Mouse (Mus musculus): Measurements from ENCODE around the gene Zbtb20.

DNA sequence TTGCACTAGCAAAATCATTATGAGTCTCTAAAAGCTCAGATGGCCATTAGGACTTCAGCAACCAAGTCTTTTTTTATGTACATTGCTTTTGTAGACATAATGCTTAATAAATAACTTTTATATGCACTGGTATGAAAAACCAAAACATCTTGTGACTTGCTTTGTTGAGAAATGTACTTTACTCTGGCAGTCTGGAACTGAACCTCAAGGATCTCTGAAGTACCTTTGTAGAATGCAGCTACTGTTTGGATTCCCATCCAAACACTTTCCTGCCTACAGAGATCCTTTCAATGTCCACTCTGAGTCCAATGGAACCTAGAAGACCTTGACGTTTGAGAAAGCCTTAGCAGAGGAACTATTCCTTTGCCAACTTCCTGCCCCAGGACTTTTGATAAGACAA lies 9.6 kb upstream of the Zbtb20 start:
- TF ChIP-seq POLR2A (IDR thresholded peaks at IDR 0.05; ENCODE audit: borderline replicate concordance, low read depth, low read length) (no peak), CTCF (IDR thresholded peaks at IDR 0.05; ENCODE audit: low read depth, low read length) (no peak)

All from bone marrow macrophage, adult 2 months (primary cell).